Mouse (Mus musculus) testis, adult 2 months (tissue): ENCODE data around the gene Ccne1.

Source experiments
- CTCF ChIP-seq: fragments of 200-500 bp; IDR thresholded peaks from 2 replicates; pipeline ENCODE4 v1.5.1; 2012; ENCODE audit warnings: low read depth, mild to moderate bottlenecking, inconsistent platforms, low read length, moderate library complexity; ENCODE audit not compliant: control insufficient read depth, insufficient read depth, insufficient replicate concordance
- POLR2A ChIP-seq: fragments of 200-500 bp; IDR thresholded peaks from 2 replicates; pipeline ENCODE4 v1.6.1; 2012; ENCODE audit warnings: low read depth, mild to moderate bottlenecking, inconsistent platforms, low read length, moderate library complexity; ENCODE audit not compliant: control insufficient read depth

GRCm38 (mm10) chr7:38085573-38086211 is 21.6 kb downstream of the Ccne1 start:
- no peak for TF ChIP-seq POLR2A
- no peak; the same call in 1 of the 2 replicates for TF ChIP-seq CTCF
